Mouse (Mus musculus) T-cell, adult 2 months (primary cell): ENCODE results near the gene C8a.

Source experiments
- DNase-seq: peaks from one replicate; pipeline ENCODE4 v3.0.0; 2022; ENCODE audit warnings: low spot score

Gene C8a

DNA sequence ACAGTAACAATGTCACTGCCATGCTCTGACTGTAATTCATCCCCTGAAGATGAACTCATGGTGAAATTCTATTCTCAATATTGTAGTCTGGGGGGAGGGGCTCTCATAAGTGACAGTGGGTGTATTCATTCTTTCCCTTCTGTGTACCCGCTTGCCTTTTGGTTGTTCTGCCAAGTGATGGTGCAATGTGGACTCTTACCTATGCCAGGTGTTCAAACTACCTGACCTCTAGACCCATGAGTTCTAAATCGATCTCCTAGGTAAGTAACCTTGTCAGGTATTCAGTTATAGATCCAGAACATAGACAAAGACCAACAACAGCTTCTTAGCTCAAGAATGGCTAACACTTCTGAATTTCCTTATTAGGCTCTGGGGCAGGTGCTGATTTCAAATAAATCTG is 37.9 kb downstream of the C8a start:
- no peak for DNase-seq

DNA sequence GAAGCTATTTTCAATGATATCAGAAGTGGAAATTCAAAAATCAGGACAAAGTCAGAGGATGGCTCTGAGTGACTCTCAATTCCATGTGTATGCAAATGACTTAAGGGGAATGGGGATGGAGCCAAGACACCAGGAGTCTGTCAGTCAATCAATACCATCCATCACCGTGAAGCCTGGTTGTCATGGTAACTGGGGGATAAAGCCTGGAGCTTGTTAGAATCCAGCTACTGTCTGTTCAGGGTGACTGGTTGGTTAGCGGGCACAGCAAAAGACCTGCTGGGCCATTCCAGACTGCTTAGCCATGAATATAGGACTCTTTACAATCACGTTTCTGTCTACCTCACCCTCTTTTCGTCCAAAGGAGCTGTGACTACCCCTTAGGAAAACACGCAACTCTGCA is 41.1 kb downstream of the C8a start:
- no peak for DNase-seq

DNA sequence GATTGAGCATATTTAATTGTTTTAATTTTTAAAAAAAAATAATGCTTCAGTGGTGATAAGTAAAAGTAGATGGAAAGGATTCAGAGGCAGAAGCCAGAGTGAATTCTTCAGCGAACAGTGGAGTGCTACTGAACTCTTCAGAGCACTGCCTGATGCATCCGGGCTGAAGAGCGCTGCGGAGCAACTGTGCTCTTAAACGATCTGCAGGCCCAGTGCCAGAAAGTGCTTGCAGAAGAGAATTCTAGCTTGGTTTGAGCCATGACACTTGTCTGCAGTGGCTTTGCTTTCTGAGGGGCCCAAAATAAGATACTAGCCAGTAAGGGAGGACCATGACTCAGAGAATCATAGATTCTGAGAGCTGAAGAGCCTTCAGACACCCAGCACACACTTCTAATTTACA is 47.3 kb downstream of the C8a start:
- no peak for DNase-seq

DNA sequence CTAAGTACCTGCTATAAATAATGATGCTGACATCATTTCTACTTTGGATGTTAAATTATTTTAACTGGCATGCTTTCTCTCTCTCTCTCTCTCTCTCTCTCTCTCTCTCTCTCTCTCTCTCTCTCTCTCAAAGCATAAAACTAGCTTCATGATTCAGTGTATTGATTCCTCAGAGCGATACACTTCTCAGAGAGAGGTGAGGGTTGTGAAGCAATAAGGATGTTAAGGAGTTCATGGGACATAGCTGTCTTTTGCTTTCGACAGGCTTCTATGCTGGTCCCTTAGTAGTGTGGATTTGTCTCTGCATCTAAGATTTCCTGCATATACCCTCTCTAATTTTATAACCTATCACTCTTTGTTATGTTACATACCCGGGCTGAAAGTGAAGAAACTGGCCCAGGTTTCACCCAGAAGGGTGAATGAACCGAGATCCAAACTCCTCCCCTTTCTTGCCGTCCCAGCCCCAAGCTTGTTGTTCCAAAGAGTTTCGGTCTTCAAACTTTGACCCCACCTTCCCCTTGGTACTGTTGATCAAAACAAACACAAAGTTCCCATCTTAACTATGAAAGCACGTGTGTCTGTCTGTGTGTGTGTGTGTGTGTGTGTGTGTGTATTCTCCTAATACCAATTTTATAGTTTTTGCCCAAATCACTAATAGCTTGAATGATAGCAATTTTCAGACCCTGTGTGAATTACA is 51.7 kb downstream of the C8a start:
- DNase-seq: no peak

DNA sequence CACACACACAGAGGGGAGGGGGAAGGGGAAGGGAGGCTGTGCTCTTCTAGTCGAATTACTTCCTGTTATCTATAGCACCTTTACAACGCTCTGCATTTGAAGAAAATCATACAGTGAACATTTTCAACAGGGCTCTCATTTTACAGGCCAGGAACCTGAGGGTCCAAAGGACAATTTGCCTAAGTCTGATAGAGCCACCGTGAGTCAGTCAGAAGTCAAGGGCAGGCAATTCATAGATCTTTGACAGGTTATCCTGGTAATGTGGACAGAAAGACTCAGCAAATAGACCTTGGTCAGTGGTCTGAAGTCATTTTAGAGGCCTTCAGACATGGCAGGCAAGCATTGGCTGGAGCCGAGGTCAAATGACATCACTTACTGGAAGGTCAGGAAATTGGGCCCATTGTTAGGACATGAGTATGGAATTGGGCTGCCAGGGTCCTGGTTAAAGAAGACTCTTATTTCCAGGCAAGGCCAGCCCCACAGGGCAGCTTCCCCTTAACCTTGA is 52.5 kb downstream of the C8a start:
- DNase-seq: no peak

DNA sequence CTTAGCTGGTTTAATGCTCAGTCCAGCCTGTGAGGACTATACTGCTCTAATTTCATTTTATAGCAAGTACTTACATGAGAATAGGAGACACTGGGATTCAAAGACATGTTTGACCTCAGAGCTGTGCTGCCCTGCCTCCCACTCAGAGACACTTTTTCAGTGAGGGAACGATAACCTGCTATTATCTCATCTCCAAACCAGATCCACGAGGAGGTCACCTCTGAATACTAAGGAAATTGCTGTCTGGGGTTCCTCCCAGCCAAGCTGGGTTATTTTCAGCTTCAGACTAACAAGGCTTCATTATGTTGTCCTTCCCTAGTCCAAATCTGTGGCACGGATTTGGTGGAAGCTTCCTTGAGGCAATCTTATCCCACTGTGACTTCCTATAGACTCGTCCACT is 56.3 kb downstream of the C8a start:
- no peak for DNase-seq

DNA sequence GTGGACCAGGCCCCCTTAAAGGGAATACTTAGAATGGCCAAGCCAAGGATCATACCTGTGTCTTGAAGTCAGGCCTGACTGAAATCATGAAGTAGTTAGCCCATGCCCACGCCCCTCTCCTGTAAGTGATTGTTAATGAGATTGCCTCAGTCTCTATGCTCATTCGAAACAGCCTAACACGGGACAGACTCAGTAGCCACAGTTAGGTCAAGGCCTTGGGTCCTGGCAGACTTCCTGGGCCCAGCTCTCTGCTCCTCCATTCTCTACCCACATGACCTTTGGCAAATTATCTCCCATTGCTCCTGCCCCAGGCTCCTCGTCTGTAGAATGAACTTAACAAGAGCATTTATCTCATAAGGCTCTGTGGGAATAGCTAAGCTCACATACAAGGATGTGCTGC is 57.2 kb downstream of the C8a start:
- DNase-seq: no peak

DNA sequence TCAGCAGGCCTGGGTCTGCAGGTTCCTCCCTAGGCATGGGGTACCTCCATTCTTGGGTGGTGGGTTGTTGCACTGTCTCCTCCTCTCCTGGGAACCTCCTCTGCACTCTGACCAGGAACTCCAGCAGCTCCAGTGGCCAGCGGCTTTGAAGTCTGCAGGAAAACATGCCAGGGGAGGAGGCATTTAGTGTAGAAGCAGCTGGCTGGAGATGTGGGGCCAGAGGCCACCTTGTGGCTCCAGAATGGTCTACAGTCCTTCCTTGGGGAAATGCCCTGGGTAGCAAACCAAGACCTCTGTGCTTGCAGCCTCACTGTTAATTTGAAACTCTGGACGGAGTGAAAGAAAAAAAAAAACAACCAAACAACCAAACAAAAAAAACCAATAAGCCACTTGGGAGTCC is 58.7 kb downstream of the C8a start:
- no peak for DNase-seq

DNA sequence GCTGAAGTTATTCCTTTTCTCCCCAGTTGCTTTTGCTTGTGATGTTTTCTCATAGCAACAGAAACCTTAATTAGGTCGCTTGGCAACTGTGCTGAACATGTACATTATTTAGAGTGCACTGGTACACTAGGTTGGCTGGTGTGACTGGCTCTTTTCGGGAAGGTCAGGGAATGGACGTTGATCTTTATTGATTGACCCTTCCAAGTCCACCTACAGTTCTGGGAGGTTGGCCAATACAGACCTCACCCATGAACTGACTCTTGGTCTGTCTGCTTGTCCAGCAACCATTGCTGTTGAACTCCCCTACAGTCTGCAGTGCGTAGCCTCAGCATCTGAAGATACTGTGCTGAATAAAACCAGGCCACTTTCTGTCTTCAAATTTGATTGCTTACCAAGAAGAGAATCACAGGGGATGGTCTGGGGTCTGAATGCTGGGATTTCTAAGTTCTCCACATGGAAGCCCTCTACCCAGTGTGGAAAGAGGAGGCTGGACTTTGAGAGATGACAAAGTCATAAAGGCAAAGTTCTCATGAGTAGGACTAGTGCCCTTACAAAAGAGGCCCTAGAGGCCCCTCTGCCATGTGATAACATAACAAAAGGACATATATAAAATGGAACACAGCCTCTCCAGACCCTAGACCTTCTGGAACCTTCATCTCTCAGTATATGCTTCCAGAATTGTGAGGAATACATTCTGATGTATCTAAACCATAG is 59.5 kb downstream of the C8a start:
- no peak for DNase-seq

DNA sequence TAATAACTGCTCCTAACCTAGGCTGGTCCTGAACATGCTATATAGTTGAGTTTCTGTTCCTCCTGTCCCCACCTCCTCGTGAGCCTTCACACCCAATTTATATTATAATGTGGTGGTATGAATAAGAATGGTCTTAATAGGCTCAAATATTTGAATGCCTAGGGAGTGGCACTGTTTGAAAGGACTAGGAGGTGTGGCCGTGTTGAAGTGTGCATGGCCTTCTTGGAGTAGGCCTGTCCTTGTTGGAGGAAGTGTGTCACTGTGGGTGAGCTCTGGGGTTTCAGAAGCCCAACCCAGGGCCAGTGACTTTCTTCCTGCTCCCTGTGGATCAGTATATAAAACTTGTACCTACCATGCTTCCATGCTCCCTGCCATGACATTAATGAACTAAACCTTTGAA is 62.6 kb downstream of the C8a start:
- no peak for DNase-seq

DNA sequence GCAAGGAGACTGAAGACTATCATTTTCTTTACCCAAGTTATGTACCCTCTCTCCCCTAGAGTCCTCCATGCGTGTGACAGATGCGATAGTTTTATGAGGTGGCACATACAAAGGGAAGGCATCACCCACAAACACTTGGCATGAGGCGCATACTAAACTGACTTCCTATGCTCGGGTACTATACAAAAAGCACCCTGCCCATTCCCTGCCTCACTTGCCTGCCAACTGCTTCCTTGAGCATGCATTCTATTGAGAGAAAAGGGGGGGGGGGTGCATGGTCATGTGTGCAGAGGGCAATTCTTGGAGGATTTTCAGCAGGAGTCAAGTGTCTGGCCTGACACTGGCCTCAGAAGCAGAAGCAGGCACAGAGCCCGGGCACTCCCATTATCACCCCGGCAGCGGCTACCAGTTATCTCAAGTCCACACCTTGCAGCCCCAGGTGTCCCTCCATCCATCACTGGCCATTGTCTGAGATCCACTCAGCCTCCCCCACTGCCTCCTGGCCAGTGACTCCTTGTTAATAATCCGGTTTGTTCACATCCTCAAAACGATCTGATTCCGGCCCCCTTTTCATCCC is 65.4 kb downstream of the C8a start:
- DNase-seq: no peak

DNA sequence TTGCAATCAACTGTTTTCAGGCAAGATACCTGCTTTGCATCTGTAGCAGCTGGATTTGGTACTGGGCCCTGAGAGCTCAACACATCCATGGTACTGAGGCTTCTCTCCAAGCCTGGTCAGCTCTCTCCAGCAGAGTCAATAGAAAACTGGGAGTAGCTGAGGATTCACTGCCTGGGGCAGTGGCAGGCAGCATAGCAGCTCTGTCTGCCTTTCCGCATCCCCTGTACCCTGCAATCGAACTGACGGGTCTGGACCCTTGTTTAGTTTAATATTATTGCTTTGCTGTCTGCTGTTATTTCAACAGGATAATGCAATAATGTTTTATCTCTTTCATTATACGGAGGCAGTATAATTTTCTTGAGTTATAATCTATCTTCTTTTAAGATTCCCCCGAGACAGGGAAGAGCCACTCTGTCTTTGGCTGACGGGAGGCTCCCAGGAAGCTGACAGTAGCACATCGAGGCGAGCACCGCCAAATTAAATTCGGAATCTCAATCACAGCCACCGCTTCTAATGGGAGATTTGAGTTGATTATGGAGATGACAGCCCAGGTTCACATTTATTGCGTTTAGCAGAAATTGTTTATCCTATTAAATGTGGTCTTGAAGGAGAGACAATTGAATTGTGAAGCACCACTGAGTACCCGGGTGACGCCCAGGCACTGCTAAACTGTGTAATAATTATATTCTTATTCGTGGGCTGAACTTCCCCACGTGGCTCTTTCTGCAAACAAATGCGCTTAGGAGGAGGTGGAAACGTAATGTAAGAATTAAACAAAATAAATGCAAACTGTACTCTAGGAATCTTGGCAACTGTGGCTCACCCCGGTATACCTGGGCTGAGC is 70.6 kb downstream of the C8a start:
- DNase-seq: no peak

DNA sequence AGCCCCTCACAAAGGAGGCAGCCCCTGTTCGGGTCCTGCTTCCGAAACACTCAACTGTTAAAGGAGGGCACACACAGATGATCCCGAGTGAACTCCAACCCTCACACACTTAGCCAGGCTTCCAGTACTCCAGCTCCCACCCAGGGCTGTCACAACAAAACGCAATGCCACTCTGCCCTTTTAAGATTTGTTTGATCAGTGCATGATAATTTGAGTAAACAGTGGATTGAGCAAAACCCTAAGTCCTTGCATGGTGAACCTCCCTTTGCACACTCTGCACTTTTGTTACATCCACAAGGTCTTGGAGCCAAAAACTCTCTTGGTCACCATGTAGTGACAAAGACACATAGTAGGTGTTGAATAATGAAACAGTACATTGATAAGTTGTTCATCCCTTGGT is 72.1 kb downstream of the C8a start:
- DNase-seq: no peak

DNA sequence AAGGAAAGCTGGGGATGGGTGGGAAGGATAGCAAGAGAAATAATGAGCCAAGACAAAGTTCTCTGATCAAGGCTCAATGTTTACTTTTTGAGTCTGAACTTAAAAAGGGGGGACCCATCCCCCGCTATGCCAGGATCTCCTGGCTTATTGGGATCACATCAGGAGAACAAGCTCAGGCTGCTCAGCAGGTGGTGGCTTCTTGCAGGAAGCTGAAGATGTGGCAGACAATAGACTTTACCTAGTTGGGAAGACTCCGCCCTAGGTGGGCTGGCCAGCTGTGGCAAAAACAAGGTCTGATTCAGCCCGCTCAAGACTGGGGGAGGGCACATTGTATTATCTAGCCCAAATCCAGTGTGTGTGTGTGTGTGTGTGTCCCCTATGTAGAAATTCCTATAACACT is 74.6 kb downstream of the C8a start:
- no peak for DNase-seq

DNA sequence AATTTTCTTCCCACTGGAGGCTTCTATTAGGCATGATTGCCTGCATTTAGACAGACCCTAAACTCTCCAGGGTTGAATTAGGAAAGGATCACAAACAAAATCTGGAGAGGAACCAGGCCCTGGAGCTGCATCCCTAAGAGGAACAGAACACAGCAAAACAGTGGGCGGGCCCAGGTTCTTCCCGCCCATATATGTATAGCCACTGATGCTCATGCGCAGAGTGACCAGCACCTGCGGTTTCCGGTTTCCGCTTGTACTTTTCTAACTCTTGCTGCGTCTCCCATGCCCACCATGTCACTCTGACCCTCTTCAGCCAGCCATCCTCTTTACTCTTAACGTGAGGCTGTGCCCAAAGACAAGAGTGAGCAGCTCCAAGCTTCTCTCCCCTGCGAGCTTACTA is 77.2 kb downstream of the C8a start:
- DNase-seq: no peak

DNA sequence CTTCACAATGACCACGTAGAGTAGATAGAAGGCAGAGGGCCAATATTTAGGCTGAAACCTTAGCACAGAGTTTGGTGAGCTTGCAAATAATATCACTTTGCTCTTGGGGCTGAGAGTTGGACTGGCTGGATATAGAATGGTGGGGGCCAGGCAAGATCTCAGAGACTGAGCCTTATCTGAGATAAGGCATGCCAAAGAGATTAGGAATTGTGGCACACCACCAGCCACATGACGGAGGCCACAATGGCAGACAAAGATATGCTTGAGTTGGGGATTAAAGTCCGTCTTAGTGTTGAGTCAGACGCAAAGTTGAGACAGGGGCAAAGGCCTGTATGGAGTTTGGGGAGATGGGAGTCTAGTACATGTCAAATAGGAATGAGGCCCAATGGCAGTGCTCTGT is 84.1 kb downstream of the C8a start:
- DNase-seq: no peak

DNA sequence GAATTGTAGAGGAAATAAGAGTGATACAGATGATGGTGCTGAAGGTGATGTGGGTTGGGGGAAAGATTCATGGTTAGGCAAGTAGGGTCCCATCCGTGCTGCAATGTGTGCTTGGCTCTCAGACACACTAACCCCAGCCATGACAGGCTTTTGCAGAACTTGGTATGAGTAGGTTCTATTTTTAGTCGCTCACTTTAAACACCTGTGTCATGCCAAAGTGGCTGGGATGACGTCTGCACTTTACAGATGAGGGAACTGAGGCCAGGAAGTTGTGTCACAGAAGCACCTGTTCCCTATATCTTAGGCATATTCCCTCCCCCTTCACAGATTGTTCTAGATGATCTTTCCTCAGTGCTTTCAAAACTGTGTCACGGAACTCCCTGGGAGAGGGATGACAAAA is 93.9 kb downstream of the C8a start:
- no peak for DNase-seq

DNA sequence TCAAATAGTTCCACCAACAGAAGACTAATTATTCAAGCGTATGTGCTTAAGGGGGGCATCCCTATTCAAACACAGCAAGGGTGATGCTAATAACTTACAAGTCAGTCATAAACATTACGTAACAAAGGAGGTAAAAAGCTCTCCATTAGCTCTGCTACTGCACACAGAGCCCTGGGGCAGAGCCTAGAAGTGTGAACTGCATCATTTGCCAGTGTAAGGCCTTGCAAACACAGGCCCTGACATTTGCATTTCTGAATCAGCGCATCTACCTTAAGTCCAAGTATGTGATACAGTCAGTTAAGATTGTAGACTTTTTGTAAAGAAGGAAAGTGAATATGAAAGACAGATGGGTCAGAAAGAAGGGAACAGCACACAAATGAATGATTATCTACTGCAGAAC is 94.8 kb downstream of the C8a start:
- DNase-seq: no peak

DNA sequence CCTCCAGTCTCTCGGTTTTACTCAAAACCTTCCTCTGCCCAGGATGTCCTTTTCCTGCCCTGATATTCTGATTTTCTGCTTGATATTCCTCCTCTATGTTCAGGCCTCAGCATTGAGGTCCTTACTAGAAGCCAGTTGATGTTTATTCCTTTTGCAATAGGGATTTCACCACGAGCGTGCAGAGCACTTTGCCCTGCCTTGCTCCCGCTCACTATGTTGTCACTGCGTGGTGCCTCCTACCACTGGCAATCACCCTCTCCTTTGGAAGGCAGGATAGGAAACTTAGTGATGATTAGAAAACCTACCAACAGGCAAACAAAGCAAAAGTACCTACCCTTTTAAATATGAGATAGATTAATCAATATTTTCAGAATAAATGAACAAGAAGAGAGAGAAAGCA is 96.7 kb downstream of the C8a start:
- DNase-seq: no peak

DNA sequence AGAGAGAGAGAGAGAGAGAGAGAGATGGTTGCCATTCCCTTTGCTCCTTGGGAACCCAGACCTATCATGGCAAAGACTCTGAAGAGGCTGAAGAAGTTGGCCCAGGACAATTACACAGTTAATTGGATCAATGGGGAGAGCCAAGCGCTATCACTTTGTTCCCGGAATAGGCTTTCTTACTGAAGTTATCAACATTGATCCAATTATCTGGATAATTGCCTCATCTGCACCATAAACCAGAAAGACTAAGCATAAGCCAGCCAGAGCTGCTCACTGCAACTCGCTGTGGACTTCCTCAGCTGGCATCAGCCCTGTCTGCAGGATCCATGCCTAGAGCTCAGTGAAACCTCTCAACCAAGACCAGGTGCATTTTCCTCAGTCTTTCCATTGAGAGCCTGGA is 100.6 kb downstream of the C8a start:
- no peak for DNase-seq

DNA sequence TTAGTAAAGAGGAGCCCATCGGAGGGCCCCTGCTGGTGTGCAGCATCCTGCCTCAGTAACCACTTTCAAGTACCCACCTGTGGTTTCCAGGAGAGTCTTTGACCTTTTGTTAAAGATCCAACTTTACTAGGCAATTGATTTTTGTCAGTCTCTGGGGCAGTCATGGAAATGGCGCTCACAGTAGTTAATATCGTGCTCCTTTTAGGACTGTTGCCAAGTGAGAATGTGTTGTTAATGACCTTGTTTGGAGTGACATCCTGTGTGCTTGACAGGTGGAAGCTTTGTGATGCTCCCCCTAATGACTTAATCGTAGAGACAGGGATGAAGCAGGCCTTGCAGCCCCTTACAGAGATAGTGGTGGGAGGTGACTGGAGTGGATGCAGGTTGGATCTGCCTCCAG is 105.9 kb downstream of the C8a start:
- DNase-seq: no peak

DNA sequence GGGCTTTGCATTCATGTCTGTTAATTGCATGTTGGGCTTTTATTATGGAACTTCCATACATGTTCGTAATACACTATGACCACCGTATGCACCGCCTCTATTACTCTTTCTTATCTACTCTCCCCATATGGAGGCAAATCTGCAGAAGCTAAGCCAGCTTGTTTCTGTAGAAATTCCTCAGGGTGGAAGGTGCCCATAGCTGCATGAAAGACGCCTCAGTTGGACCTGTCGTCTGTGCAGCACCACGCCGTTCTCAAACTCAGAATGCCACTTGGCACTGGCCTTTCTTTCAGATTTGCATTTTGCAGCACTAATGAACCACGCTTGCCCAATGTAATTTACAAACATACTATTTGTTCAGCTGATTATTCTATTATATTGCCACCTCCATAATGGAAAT is 106.6 kb downstream of the C8a start:
- DNase-seq: no peak

DNA sequence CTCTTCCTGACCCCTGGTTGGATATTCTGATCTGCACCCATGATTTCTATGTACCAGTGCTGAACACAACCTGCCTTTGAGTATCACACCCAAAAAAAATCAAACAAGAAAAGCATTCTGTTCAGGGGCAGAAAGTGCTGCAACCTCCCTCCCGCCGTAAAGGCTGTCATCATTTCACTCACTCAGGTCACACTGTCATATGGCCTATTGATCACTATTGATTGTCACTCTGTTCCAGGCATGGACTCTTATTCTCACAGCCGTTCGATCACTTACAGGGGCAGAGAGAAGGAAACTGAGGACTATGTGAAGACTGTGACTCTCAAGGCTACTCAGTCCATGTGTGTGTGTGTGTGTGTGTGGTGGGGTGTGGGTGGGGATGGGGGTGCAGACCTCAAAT is 108.0 kb downstream of the C8a start:
- DNase-seq: no peak
